Mouse (Mus musculus) frontal cortex, postnatal 10 days (tissue): ENCODE results near the gene Cpsf6.

ENCODE experiments used
- DNase-seq, 2 experiments: peaks; one replicate each; pipeline ENCODE4 v3.0.0; 2022; ENCODE audit warnings: low spot score in 2 of 2, mixed read lengths in 1 of 2

Cpsf6 gene

DNA sequence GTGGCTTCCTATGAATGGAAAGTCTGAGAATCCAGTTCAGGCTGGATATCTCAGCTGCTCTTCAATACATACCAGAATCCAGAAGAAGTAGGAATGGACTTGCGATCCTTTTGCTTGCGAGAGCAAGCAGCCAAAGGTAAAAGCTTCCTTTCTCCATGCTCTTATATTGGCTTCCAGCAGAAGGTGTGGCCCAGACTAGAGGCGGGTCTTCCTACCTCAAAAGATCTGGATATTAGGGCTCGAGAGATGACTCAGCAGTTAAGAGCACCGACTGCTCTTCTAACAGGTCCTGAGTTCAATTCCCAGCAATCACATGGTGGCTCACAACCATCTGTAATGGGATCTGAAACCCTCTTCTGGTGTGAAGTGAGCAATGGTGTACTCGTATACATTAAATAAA is at the start of gene Cpsf6:
Cpsf6 (minus strand) TSS at position 108 of the 400 bp plus-strand sequence.
- DNase-seq, result no peak

DNA sequence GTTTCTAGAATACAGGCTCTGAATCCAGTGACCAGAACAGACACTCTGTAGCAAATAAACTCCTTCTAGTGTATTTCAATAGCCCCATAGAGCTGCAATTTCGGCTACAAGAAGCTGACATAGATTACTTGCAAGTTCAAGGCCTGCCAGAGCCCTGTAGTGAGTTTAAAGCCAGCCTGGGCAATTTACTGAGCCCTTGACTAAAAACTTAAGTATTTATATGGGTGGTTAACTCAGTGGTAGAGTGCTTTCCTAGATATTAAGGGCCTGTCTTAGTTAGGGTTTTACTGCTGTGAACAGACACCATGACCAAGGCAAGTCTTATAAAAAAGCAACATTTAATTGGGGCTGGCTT is 46.8 kb upstream of the Cpsf6 start:
- no peak for DNase-seq

DNA sequence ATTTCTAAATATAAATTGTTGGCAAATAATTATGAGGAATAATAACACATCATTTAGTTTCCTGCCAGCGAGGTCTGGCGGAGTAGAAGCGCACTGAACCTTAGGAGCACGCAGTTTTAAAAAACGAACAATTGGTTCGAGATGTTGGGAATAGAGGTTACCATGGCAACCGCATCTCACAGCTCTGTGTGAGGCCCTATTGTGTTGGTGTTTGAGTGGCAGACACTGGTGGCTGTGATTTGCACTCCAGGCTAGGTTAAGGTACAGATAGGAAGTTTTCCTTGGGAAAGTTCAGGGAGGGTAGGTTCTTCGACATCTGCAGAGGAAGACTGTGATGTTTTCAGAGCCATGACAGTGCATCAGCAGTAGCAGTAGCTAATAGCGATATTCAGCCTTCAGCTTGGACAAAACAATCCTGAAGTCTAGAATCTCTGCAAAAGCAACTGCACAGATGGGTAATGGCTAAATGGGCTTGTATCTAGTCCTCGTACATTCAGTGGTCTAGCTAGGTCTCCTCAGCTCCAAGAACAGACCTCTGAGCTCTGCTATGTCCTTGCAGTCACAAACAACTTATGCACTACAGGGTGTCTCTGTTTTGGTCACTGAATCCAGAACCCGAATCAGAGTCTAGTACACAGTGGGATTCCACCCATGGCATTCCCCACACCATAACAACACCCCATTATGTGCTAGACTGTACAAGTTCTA is 46.2 kb upstream of the Cpsf6 start:
- DNase-seq, result no peak

DNA sequence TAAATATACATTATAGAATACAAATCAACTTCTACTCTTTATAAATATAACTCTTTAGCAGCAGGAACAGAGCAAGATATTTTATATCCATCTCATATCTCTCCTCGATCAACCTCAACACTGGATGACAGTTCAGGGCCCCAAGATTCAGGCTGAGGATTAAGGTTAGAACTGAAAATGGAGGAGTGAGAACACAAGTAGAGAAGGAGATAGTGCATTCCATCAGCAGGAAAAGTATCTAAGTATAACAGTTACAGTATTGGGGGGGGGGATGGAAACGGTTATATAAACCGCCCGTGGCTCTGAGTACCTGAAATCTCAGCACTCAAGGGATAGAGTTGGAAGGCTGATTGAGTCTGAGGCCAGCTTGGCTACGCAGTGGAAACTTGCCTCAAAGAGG is 45.2 kb upstream of the Cpsf6 start:
- no peak for DNase-seq

DNA sequence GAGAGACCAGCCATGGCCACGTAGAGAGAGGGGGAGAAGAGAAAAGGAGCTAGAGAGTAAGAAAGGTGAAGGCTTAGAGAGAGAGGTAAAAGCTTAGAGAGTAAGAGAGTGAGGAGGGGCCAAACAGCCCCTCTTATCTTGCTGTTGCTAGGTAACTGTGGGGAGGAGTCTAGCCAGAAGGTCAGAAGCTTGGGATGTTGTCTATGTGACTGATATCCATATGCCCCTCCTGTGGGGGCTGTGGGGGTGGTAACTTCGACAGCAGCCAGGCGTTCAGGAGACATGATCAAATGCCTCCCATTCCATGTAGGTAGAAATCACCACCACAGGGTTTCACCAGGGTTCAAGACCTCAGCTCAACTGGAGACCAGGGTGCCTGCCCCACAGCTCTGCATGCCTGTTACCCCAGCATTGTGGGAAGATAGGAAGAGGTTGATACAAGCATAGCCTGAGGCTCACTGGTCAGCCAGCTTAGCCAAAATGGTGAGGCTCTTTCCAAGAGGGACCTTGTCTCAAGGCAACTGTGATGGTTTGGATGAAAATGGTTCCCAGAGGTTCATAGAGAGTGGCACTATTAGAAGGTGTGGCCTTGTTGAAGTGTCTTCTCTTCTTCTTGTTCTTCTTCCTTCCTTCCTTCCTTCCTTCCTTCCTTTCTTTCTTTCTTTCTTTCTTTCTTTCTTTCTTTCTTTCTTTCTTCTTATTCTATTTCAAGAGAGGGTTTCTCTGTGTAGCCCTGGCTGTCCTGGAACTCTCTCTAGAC is 44.5 kb upstream of the Cpsf6 start:
- DNase-seq, result no peak

DNA sequence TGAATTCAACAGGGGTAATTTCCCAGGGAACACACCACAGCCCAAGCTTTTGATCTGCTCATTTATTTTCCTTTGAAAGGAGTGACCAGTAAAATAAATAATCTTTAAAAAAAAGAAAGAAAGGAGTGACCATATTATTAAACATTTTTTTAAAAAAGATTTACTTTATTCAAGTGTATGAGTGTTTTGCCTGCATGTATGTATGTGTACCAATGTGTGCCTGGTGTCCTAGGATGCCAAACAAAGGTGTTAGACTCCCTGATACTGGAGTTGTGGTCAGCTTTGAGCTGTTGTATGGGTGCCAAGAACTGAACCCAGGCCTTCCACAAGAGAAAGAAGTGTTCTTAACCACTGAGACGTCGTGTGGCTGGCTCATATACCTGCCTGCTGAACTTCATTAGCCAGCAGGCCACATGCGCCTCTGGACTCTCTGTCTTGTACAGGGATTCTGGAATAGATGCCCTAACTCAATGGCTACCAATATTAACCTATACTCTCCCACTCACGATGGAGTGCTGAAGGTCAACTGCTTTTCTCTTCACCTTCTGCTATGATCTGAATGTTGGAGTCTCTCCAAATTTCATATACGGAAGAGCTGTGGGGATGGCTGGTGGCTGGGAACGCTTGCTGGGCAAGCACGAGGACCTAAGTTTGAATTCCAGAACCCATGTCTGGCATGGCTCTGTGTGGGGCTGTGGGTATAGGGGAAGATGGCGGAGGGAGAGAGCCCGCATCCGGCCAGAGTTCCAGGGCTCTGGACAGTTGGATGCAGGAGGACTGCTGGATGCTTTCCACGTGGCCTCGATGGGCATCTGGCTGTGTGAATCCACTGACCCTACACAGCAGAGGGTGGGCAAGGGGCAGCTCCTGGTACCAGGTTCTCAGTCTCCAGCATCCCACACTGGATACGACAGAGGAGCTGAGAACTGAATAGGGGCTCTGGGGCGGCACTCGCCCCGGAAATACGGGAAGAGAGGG is 43.5 kb upstream of the Cpsf6 start:
- no peak for DNase-seq

DNA sequence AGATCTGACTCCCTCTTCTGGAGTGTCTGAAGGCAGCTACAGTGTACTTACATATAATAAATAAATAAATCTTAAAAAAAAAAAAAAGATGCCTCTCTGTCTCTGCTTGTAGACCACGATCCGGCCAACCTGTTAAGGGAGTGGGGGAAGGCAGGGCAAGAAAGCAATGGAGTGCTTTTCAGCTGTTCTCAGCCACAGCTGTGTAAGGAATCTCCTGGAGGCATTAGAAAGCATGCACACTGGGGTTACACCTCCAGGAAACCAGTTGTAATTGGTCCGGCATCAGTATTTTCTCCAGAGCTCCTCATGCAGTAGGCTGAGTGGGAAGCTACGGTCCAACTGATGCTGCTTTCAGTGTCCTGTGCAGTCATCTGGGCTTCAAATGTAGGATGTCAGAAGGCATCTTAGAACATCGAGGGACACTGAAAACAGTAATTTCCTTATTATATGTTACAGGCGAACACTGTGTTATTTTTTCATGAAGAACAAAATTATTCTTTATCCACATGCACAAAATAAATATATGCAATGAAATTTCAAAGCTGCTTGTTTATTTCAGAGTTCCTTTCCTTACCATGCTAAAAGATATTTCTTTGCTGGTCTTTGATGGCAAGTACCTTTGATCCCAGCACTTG is 42.5 kb upstream of the Cpsf6 start:
- no peak for DNase-seq

DNA sequence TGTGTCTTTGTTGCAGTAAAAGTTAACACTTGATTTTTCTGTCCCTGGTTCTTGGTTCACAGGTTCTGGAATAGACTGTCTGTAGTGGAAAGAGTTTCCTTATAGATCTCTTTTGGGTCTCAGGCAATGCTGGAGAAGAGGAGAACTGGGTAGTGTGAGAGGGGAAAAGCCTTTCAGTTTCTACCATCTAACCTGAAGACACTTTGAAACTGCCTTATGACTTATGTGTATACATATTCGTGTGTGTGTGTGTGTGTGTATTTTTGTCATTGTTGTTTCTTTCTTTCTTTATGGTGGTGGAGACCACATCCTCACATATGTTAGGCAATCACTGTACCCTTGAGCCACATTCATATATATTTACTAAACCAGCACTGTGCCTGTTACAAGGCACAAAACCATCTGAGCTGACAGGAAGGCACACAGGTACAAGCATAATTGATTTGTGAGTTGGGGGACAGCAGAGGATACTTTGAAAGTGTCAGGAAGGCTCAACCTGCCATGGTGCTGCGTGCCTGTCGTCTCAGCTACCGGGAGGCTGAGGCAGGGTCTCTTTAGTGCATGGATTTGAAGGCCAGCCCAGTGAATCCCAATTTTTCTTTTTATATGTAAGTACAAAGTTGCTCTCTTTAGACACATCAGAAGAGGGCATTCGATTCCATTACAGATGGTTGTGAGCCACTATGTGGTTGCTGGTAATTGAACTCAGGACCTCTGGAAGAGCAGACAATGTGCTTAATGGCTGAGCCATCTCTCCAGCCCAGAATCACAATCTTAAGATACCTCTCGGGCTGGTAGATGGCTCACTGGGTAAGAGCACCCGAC is 41.7 kb upstream of the Cpsf6 start:
- DNase-seq, result no peak

DNA sequence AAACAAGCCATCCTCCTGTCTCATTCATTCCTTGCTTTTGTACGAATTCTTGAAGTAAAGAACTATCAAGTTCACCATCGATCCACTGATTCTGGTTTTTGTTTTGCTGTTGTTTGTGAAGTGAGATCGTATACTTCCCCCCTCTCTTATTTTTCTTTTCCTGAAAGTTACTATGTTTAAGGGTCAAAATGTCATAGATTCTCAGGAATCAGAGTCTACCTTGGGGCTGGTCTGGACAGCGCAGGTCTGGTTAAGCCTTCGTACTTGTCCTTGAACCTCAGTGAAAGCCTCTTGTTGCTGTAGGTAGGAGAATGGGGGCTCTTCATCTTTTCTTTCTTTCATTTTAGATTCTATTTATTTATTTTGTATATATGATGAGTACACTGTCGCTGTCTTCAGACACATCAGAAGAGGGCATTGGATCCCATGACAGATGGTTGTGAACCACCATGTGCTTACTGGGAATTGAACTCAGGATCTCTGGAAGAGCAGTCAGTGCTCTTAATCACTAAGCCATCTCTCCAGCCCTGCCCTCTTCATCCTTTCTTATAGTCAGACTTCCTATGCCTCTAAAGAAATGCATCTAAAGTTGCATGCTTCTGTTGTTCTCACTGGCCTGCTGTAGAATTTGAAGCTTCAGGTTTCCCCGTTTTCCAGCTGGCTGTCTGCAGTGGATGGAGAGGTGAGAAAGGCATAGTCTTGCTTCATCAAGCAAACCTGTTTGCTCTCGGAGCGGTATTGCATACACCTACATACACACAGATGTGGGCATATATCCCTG is 40.9 kb upstream of the Cpsf6 start:
- no peak for DNase-seq

DNA sequence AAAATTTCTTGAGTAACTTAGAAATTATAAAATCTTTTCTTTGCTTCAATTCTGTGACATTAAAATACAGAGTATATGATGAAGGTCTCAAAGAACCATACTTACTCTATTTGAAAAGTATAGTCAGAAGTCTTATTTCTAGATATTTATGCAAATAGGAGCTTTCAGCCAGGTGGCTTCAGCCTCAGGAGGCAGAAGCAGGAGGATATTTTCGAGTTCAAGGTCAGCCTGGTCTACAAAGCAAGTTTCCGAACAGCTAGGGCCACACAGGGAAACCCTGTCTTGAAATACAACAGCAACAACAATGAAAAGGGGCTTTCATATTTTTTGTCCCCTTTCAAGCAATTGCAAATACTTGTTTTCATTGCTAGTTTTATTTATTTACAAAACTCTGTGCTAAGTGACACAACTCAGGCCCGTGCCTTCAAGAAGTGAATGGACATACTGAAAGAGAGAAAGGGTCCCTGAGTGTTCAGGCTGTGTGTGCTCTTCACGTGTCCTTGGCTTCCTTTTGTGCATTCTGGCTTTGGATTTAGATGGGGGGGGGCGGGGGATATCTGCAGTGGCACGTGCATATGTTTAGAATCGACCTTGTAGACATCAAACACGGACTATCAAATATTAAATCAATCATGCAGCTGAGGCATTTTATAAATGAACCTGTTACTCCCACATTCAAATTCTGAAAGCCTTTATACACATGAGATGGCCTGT is 39.9 kb upstream of the Cpsf6 start:
- DNase-seq, result no peak

DNA sequence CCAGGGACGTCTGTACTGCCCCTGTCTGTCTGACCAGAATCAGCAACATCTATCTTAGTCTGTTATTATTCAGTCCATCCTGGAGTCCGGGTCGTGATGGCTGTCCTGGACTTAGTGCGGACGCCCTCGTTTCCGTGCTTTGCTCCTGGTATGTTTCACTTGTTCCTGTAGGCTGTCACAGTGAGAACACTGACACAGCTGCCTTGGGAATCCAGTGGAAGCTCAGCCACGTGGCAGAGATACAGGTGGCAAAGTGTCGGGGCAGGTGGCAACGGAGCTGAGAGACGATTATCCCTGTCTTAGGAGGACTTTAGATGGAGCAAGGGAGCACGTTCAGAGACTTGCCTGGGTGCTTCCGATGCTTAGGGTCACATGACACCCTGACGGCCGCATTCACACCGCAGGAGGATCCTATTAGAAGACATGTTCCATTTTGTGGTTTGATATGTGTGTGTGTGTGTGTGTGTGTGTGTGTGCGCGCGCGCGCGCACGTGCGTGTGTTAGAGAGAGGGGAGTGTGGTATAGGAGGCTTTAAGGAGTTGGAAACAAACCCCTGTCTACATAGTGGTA is 38.9 kb upstream of the Cpsf6 start:
- DNase-seq, result no peak

DNA sequence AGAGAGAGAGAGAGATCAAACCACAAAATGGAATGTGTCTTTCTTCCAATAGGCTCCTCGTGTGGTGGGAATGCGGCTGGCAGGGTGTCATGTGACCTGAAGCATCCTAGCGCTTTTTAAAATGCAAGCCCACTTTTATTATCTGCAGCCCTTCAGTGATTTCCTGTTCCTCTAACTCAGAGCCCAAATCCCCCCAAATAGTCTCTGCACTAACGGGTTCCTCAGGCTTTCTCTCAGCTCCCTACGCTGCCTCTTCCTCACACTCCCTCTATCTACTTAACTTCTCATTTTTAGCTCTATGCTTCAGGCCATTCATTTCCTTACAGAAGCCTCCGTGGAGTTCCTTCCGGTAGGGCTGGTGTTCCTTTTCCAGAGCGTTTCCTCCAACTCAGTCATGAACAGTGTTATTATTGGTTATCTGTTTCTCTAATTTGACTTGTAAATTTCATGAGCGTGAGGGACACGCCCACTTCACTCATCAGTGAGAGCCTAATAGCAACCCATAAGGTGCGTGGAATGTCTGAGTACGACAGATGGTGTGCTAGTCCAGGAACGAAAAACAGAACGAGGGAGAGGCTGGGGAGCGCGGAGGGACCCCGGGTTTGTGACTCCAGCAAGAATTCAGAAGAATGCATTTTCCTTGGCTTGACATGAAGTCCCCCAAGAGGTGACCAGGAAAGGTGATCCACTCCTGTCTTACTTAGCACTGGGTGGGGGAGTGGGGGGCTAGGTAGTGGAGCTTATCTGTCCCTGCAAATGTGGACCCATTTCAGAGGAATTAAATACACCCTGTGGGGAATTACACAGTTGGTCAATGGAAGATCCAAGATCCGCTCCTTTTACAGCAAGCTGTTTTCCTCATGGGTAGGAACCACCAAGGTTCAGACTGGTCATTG is 38.2 kb upstream of the Cpsf6 start:
- DNase-seq, result no peak

DNA sequence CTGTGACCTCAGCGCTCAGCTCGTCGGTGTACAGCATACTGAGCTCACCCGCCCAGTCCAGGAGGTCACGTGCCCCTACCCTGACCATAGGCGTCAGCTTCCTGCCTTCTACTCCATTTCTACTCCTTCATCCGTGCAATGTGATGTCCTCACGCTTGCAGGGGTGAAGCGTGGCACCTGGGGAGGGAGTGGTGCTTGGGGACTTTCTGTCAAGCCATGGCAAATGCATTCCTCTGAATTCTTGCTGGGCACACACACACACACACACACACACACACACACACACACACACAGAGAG is 37.6 kb upstream of the Cpsf6 start:
- no peak for DNase-seq

DNA sequence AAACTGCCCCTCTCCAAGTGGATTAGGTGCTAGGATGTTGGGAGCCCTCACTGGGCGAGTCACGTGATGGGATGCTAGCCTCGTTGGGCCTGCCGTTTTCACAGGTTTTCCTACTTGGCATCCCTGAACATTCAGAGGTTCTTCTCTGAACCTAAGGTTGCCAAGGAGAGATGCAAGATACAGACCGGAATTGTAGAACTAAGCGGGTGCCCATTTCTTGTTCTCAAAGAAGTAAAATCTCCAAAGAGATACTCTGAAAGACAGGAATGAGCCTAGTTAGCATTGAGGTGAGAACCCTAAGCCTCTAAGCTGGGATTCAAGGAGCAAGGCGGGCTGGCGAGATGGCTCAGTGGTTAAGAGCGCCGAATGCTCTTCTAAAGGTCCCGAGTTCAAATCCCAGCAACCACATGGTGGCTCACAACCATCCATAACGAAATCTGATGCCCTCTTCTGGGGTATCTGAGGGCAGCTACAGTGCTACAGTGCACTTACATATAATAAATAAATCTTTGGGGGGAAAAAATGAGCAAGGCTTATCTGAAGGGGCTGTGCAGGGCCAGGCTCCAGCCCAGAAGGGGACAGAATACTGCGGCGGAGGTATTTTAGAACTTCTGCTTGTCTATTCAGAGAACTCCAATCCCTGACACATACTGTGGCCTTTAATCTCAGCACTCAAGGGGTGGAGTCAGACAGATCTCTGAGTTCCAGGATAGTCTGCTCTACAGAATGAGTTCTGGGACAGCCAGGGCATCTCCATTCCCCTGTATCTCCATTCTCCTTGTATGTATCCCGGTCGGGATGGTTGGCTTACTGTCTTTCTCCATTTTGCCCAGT is 37.0 kb upstream of the Cpsf6 start:
- no peak for DNase-seq

DNA sequence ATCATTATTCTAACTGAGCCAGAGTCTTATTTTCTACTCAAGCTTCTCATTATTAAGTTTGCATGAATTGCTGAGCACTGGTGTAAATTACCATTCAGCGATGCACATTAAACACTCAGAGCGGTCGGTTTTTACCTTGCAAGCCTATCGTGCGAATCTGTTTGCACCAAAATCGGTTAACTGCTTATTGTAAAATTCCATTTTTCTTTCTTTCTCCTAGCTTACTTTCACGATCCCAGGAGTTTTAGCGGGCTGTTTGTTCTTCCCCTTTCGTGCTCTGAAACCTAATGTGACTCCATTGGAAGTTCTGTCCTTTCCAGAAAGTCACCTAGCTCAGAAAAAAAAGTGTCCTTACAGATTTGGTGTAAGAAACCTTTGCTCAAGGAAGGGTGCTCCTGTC is 36.3 kb upstream of the Cpsf6 start:
- no peak for DNase-seq

DNA sequence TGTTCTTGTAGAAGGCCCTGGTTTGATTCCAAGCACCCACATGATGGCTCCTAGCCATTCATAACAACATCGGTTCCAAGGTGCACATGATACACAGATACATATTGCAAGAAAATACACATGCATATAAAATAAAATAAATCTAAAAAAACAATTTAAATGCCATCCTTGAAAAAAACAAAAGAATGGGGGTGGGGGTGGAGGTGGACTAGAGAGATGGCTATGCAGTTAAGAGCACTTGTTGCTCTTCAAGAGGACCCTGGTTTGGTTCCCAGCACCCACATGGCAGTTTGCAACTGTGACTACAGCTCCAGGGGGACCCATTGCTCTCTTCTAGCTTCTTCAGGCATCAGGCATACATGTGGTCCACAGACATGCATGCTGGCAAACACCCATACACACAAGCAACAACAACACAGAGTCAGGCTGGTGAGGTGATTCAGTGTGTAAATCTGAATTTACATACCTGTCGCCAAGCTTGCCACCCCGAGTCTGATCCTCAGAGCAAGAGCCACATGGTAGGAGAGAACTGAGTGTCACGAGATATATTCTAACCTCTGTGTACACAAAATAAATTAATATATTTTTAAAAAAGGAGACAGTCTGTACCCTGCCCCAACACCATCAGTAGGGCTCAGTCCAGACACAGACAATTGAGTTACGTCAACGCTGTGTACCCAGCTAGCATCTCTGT is 35.7 kb upstream of the Cpsf6 start:
- no peak for DNase-seq

DNA sequence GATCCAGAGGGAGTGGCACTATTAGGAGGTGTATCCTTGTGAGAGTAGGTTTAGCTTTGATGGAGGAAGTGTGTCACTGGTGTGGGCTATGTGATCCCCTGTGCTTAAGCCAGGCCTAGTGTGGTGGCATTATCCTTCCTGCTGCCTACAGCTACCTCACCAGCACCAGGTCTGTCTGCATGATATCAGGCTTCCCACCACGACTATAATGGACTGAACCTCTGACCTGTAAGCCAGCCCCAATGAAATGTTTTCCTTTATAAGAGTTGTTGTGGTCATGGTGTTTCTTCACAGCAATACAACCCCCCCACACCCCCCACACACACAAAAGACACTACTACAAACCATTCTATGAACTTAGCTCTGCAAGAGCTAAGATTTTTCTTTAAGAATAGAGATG is 34.9 kb upstream of the Cpsf6 start:
- DNase-seq, result no peak
